Mouse (Mus musculus) forebrain, embryonic 15.5 days (tissue): ENCODE results near the gene Zfhx3. TPM values are rescaled to one million over a fixed set of nuclear protein-coding genes. Genes with fewer than 3 reads are reported as not detected.

Source experiments
- ATAC-seq: fragments of 200-750 bp; cut with Nextera tagmentation; replicated peaks from 2 replicates; pipeline ENCODE4 v1.8.0; 2017; ENCODE audit warnings: mild to moderate bottlenecking, moderate TSS enrichment, moderate library complexity
- H3K27ac ChIP-seq: fragments of 300-500 bp; sonication (generic); replicated peaks from 2 replicates; pipeline ENCODE4 v1.5.1; 2015; ENCODE audit warnings: mild to moderate bottlenecking, inconsistent platforms
- H3K27me3 ChIP-seq: fragments of 300-500 bp; sonication (generic); 2 replicates; pipeline ENCODE4 v1.6.1; 2015; ENCODE audit warnings: inconsistent platforms
- H3K36me3 ChIP-seq: fragments of 300-500 bp; sonication (generic); 2 replicates; pipeline ENCODE4 v1.6.1; 2015; ENCODE audit warnings: mild to moderate bottlenecking, inconsistent platforms
- H3K4me1 ChIP-seq: fragments of 300-500 bp; sonication (generic); 2 replicates; pipeline ENCODE4 v1.6.1; 2015; ENCODE audit warnings: inconsistent platforms
- H3K4me2 ChIP-seq: fragments of 300-500 bp; sonication (generic); replicated peaks from 2 replicates; pipeline ENCODE4 v1.6.1; 2015; ENCODE audit warnings: mild to moderate bottlenecking, inconsistent platforms
- H3K4me3 ChIP-seq: fragments of 300-500 bp; sonication (generic); 2 replicates; pipeline ENCODE4 v1.5.1; 2015; ENCODE audit warnings: mild to moderate bottlenecking, inconsistent platforms
- H3K9ac ChIP-seq: fragments of 300-500 bp; sonication (generic); replicated peaks from 2 replicates; pipeline ENCODE4 v1.6.1; 2015; ENCODE audit warnings: mild to moderate bottlenecking, inconsistent platforms
- H3K9me3 ChIP-seq: fragments of 300-500 bp; sonication (generic); 2 replicates; pipeline ENCODE4 v1.6.1; 2016; ENCODE audit warnings: inconsistent platforms
- WGBS: fragments of 180-500 bp; shearing (Covaris S2); methylation state at CpG from one replicate; pipeline ENCODE4 v1.1.7; 2015; ENCODE audit warnings: mixed read lengths; 5-methylcytosine and 5-hydroxymethylcytosine counted together
- polyA plus RNA-seq: library from polyadenylated mRNA; unstranded; fragments of >200 nt; fragmentation: Nextera tagmentation; extraction: Ambion mirVana; gene quantifications from 2 replicates; pipeline ENCODE4 v1.2.1, GENCODE M21; 2015

Gene Zfhx3
- polyA plus RNA-seq, 1 experiment from 2014 or later: 14.9 TPM

- WGBS: 18% methylated on average over 8 of the region's 8 CpGs
Measured at GRCm38 (mm10) chr8:108387913-108388274, 445.4 kb downstream of the Zfhx3 start.

GRCm38 (mm10) chr8:108392909-108393308 lies 450.5 kb downstream of the Zfhx3 start:
- Histone ChIP-seq H3K4me2 (no peak overlapping the region), H3K27ac (no peak overlapping the region), H3K36me3 (no peaks in the 10 kb centered on the region), H3K9ac (no peak overlapping the region), H3K27me3 (no peaks in the 10 kb centered on the region), H3K4me1 (peaks cover 1% of the 10 kb centered on the region), H3K4me3 (no peak overlapping the region), H3K9me3 (no peaks in the 10 kb centered on the region)
- no peak for ATAC-seq
- WGBS: 74% methylated on average over 9 of the region's 9 CpGs

More at GRCm38 (mm10) chr8:108387913-108388274, 445.4 kb downstream of the Zfhx3 start:
- 0 out of 2 replicates have a peak, but pooled peaks have one; percentile 46 for ATAC-seq
- no peak overlapping the region for H3K27ac ChIP-seq
- H3K4me3 ChIP-seq: peak overlapping the region; percentile 17; the same call in 1 of the 2 replicates
- H3K9me3 ChIP-seq: no peaks in the 10 kb centered on the region
- H3K36me3 ChIP-seq: no peaks in the 10 kb centered on the region
- peaks cover 17% of the 10 kb centered on the region for H3K4me1 ChIP-seq
- H3K27me3 ChIP-seq: no peaks in the 10 kb centered on the region
- 0 out of 2 replicates have a peak overlapping the region, but pooled peaks have one; percentile 17 for H3K9ac ChIP-seq
- peak overlapping the region; percentile 41 for H3K4me2 ChIP-seq

- Histone ChIP-seq H3K36me3 (no peaks in the 10 kb centered on the region), H3K4me3 (no peak overlapping the region), H3K27ac (no peak overlapping the region), H3K4me2 (no peak overlapping the region), H3K9ac (no peak overlapping the region), H3K9me3 (no peaks in the 10 kb centered on the region), H3K27me3 (no peaks in the 10 kb centered on the region), H3K4me1 (peaks cover 8% of the 10 kb centered on the region)
- no peak for ATAC-seq
- WGBS: 93% methylated on average over 9 of the region's 9 CpGs
Measured at GRCm38 (mm10) chr8:108402149-108402548, 459.7 kb downstream of the Zfhx3 start.

- Histone ChIP-seq H3K27ac (peak overlapping the region; percentile 13), H3K9ac (0 out of 2 replicates have a peak overlapping the region, but pooled peaks have one; percentile 6), H3K36me3 (no peaks in the 10 kb centered on the region), H3K9me3 (no peaks in the 10 kb centered on the region), H3K4me3 (0 out of 2 replicates have a peak overlapping the region, but pooled peaks have one; percentile 6), H3K4me2 (peak overlapping the region; percentile 32), H3K4me1 (peaks cover 12% of the 10 kb centered on the region), H3K27me3 (no peaks in the 10 kb centered on the region)
- 6% methylated on average over 25 of the region's 25 CpGs for WGBS
- peak; percentile 66; the same call in 1 of the 2 replicates for ATAC-seq
Measured at GRCm38 (mm10) chr8:108406716-108407494, 464.5 kb downstream of the Zfhx3 start.

GRCm38 (mm10) chr8:108419162-108419844 lies 476.9 kb downstream of the Zfhx3 start:
- H3K4me2 ChIP-seq: no peak overlapping the region
- no peaks in the 10 kb centered on the region for H3K36me3 ChIP-seq
- peak; percentile 51; the same call in 1 of the 2 replicates for ATAC-seq
- H3K9ac ChIP-seq: no peak overlapping the region
- peaks cover 12% of the 10 kb centered on the region; the same call in 1 of the 2 replicates for H3K27me3 ChIP-seq
- H3K9me3 ChIP-seq: no peaks in the 10 kb centered on the region
- H3K27ac ChIP-seq: no peak overlapping the region
- 12% methylated on average over 15 of the region's 15 CpGs for WGBS
- H3K4me3 ChIP-seq: no peak overlapping the region
- peaks cover 14% of the 10 kb centered on the region for H3K4me1 ChIP-seq

GRCm38 (mm10) chr8:108422521-108422920 lies 480.1 kb downstream of the Zfhx3 start:
- Histone ChIP-seq H3K9me3 (no peaks in the 10 kb centered on the region), H3K36me3 (no peaks in the 10 kb centered on the region), H3K4me3 (no peak overlapping the region), H3K4me2 (no peak overlapping the region), H3K4me1 (peaks cover 14% of the 10 kb centered on the region), H3K27ac (no peak overlapping the region), H3K27me3 (peaks cover 7% of the 10 kb centered on the region; the same call in 1 of the 2 replicates), H3K9ac (no peak overlapping the region)
- WGBS: 69% methylated on average over 3 of the region's 3 CpGs
- ATAC-seq: no peak

GRCm38 (mm10) chr8:108424337-108424736 lies 481.9 kb downstream of the Zfhx3 start:
- peaks cover 9% of the 10 kb centered on the region for H3K4me1 ChIP-seq
- no peak for ATAC-seq
- no peaks in the 10 kb centered on the region for H3K9me3 ChIP-seq
- H3K27me3 ChIP-seq: 0 out of 2 replicates have a peak, but pooled peaks cover 5% of the 10 kb centered on the region
- no peaks in the 10 kb centered on the region for H3K36me3 ChIP-seq
- H3K4me2 ChIP-seq: no peak overlapping the region
- H3K9ac ChIP-seq: no peak overlapping the region
- H3K4me3 ChIP-seq: no peak overlapping the region
- WGBS: 75% methylated on average over 8 of the region's 8 CpGs
- no peak overlapping the region for H3K27ac ChIP-seq

- H3K4me2 ChIP-seq: no peak overlapping the region
- WGBS: 7% methylated on average over 5 of the region's 5 CpGs
Measured at GRCm38 (mm10) chr8:108433321-108433720, 490.9 kb downstream of the Zfhx3 start.

GRCm38 (mm10) chr8:108434510-108434909 lies 492.1 kb downstream of the Zfhx3 start:
- WGBS: 83% methylated on average over 4 of the region's 4 CpGs
- Histone ChIP-seq H3K9me3 (no peaks in the 10 kb centered on the region), H3K4me2 (no peak overlapping the region), H3K4me3 (no peak overlapping the region), H3K36me3 (no peaks in the 10 kb centered on the region), H3K4me1 (0 out of 2 replicates have a peak, but pooled peaks cover 4% of the 10 kb centered on the region), H3K27me3 (peaks cover 31% of the 10 kb centered on the region), H3K9ac (no peak overlapping the region), H3K27ac (no peak overlapping the region)
- ATAC-seq: no peak

More at GRCm38 (mm10) chr8:108433321-108433720, 490.9 kb downstream of the Zfhx3 start:
- ATAC-seq: no peak
- H3K9me3 ChIP-seq: no peaks in the 10 kb centered on the region
- H3K4me1 ChIP-seq: 0 out of 2 replicates have a peak, but pooled peaks cover 4% of the 10 kb centered on the region
- H3K27ac ChIP-seq: no peak overlapping the region
- H3K9ac ChIP-seq: no peak overlapping the region
- H3K4me3 ChIP-seq: no peak overlapping the region
- H3K27me3 ChIP-seq: peaks cover 31% of the 10 kb centered on the region
- H3K36me3 ChIP-seq: no peaks in the 10 kb centered on the region

GRCm38 (mm10) chr8:108436336-108436735 lies 493.9 kb downstream of the Zfhx3 start:
- Histone ChIP-seq H3K9ac (no peak overlapping the region), H3K4me1 (0 out of 2 replicates have a peak, but pooled peaks cover 4% of the 10 kb centered on the region), H3K27ac (no peak overlapping the region), H3K9me3 (no peaks in the 10 kb centered on the region), H3K36me3 (no peaks in the 10 kb centered on the region), H3K4me3 (no peak overlapping the region), H3K4me2 (no peak overlapping the region), H3K27me3 (peaks cover 18% of the 10 kb centered on the region)
- WGBS: 54% methylated on average over 12 of the region's 12 CpGs
- ATAC-seq: no peak

- H3K27me3 ChIP-seq: peaks cover 9% of the 10 kb centered on the region
Measured at GRCm38 (mm10) chr8:108437316-108437830, 494.9 kb downstream of the Zfhx3 start.

GRCm38 (mm10) chr8:108440476-108440875 lies 498.0 kb downstream of the Zfhx3 start:
- Histone ChIP-seq H3K27ac (no peak overlapping the region), H3K9me3 (no peaks in the 10 kb centered on the region), H3K9ac (no peak overlapping the region), H3K27me3 (peaks cover 5% of the 10 kb centered on the region), H3K4me3 (no peak overlapping the region), H3K36me3 (no peaks in the 10 kb centered on the region), H3K4me1 (no peaks in the 10 kb centered on the region), H3K4me2 (no peak overlapping the region)
- no peak for ATAC-seq
- 63% methylated on average over 3 of the region's 3 CpGs for WGBS

More at GRCm38 (mm10) chr8:108437316-108437830, 494.9 kb downstream of the Zfhx3 start:
- Histone ChIP-seq H3K9me3 (no peaks in the 10 kb centered on the region), H3K36me3 (no peaks in the 10 kb centered on the region), H3K4me3 (no peak overlapping the region), H3K27ac (no peak overlapping the region), H3K4me2 (no peak overlapping the region), H3K4me1 (0 out of 2 replicates have a peak, but pooled peaks cover 4% of the 10 kb centered on the region), H3K9ac (no peak overlapping the region)
- no peak for ATAC-seq
- WGBS: 69% methylated on average over 13 of the region's 13 CpGs
